Mouse (Mus musculus) hindbrain, embryonic 14.5 days (tissue): ENCODE results near the gene Tmem145. TPM values are rescaled to one million over a fixed set of nuclear protein-coding genes. Genes with fewer than 3 reads are reported as not detected.

Experiments
- ATAC-seq: fragments of 200-750 bp; cut with Nextera tagmentation; 2 replicates; pipeline ENCODE4 v1.8.0; 2017; ENCODE audit warnings: moderate number of reproducible peaks, mild to moderate bottlenecking, moderate TSS enrichment, moderate library complexity; ENCODE audit not compliant: low FRiP score
- DNase-seq: peaks from one replicate; pipeline ENCODE4 v3.0.0-alpha.2; 2015; ENCODE audit warnings: low spot score
- H3K27ac ChIP-seq: fragments of 300-500 bp; sonication (generic); 2 replicates; pipeline ENCODE4 v1.5.1; 2014; ENCODE audit warnings: mild to moderate bottlenecking, moderate library complexity
- H3K27me3 ChIP-seq: fragments of 300-500 bp; sonication (generic); 2 replicates; pipeline ENCODE4 v1.6.1; 2014; ENCODE audit warnings: mild to moderate bottlenecking, low read length, mixed read lengths; ENCODE audit not compliant: control insufficient read depth, insufficient read depth
- H3K36me3 ChIP-seq: fragments of 300-500 bp; sonication (generic); replicated peaks from 2 replicates; pipeline ENCODE4 v1.6.1; 2014; ENCODE audit not compliant: control insufficient read depth, insufficient read depth
- H3K4me1 ChIP-seq: fragments of 300-500 bp; sonication (generic); replicated peaks from 2 replicates; pipeline ENCODE4 v1.6.1; 2014; ENCODE audit warnings: antibody characterized with exemption, low read length, mixed read lengths; ENCODE audit not compliant: control insufficient read depth, insufficient read depth
- H3K4me2 ChIP-seq: fragments of 300-500 bp; sonication (generic); replicated peaks from 2 replicates; pipeline ENCODE4 v1.6.1; 2014; ENCODE audit warnings: mild to moderate bottlenecking, moderate library complexity
- H3K4me3 ChIP-seq: fragments of 300-500 bp; sonication (generic); replicated peaks from 2 replicates; pipeline ENCODE4 v1.5.1; 2014; ENCODE audit warnings: mild to moderate bottlenecking, low read length
- H3K9ac ChIP-seq: fragments of 300-500 bp; sonication (generic); 2 replicates; pipeline ENCODE4 v1.6.1; 2014
- H3K9me3 ChIP-seq: fragments of 300-500 bp; sonication (generic); 2 replicates; pipeline ENCODE4 v1.6.1; 2016; ENCODE audit warnings: low read length; ENCODE audit not compliant: control insufficient read depth
- WGBS: fragments of 180-500 bp; shearing (Covaris S2); extraction: QIAGEN DNeasy Blood & Tissue Kit; methylation state at CpG from one replicate; pipeline ENCODE4 v1.1.7; 2014; 5-methylcytosine and 5-hydroxymethylcytosine counted together
- polyA plus RNA-seq: library from polyadenylated mRNA; unstranded; fragments of >200 nt; fragmentation: Nextera tagmentation; extraction: Ambion mirVana; gene quantifications from 2 replicates; pipeline ENCODE4 v1.2.1, GENCODE M21; 2014

Tmem145 gene
- polyA plus RNA-seq, 1 experiment from 2014 or later, result 74.9 TPM

- H3K27me3 ChIP-seq, result no peaks in the 10 kb centered on the region
- 46% methylated on average over 4 of the region's 4 CpGs for WGBS
- ATAC-seq, result no peak
- no peaks in the 10 kb centered on the region for H3K9me3 ChIP-seq
- H3K9ac ChIP-seq, result peak overlapping the region; percentile 70
- peak overlapping the region; percentile 52 for H3K4me3 ChIP-seq
- peaks cover 29% of the 10 kb centered on the region for H3K36me3 ChIP-seq
- peak overlapping the region; percentile 71; the same call in 1 of the 2 replicates for H3K27ac ChIP-seq
- peak overlapping the region; percentile 89 for H3K4me2 ChIP-seq
- no peak for DNase-seq
- peaks cover 17% of the 10 kb centered on the region for H3K4me1 ChIP-seq
Observed at GRCm38 (mm10) chr7:25269029-25269428, 36.9 kb upstream of the Tmem145 start.

GRCm38 (mm10) chr7:25269545-25270271 lies 36.2 kb upstream of the Tmem145 start:
- Histone ChIP-seq H3K9ac (peak overlapping the region; percentile 70), H3K4me2 (peak overlapping the region; percentile 89), H3K27me3 (no peaks in the 10 kb centered on the region), H3K9me3 (no peaks in the 10 kb centered on the region), H3K4me3 (peak overlapping the region; percentile 52; the same call in 1 of the 2 replicates), H3K4me1 (peaks cover 24% of the 10 kb centered on the region), H3K36me3 (peaks cover 32% of the 10 kb centered on the region), H3K27ac (no peak overlapping the region)
- DNase-seq, result no peak
- no peak for ATAC-seq
- 86% methylated on average over 8 of the region's 8 CpGs for WGBS

GRCm38 (mm10) chr7:25270652-25271633 lies 35.0 kb upstream of the Tmem145 start:
- H3K27me3 ChIP-seq, result no peaks in the 10 kb centered on the region
- WGBS, result 89% methylated on average over 35 of the region's 35 CpGs
- H3K4me3 ChIP-seq, result no peak overlapping the region
- no peak overlapping the region for H3K27ac ChIP-seq
- ATAC-seq, result no peak
- H3K36me3 ChIP-seq, result peaks cover 32% of the 10 kb centered on the region
- H3K9ac ChIP-seq, result no peak overlapping the region
- no peak overlapping the region for H3K4me2 ChIP-seq
- H3K4me1 ChIP-seq, result peaks cover 34% of the 10 kb centered on the region
- DNase-seq, result no peak
- H3K9me3 ChIP-seq, result no peaks in the 10 kb centered on the region

GRCm38 (mm10) chr7:25271651-25272444 lies 34.1 kb upstream of the Tmem145 start:
- Histone ChIP-seq H3K36me3 (peaks cover 32% of the 10 kb centered on the region), H3K9ac (no peak overlapping the region), H3K4me1 (peaks cover 38% of the 10 kb centered on the region), H3K9me3 (no peaks in the 10 kb centered on the region), H3K27me3 (no peaks in the 10 kb centered on the region), H3K4me2 (no peak overlapping the region), H3K4me3 (no peak overlapping the region), H3K27ac (no peak overlapping the region)
- 88% methylated on average over 30 of the region's 30 CpGs for WGBS
- no peak for DNase-seq
- ATAC-seq, result no peak

GRCm38 (mm10) chr7:25272445-25273258 lies 33.3 kb upstream of the Tmem145 start:
- H3K4me2 ChIP-seq, result no peak overlapping the region
- peaks cover 32% of the 10 kb centered on the region for H3K36me3 ChIP-seq
- no peak overlapping the region for H3K9ac ChIP-seq
- H3K9me3 ChIP-seq, result no peaks in the 10 kb centered on the region
- peaks cover 43% of the 10 kb centered on the region for H3K4me1 ChIP-seq
- DNase-seq (no peak), ATAC-seq (no peak)
- 92% methylated on average over 38 of the region's 38 CpGs for WGBS
- H3K4me3 ChIP-seq, result no peak overlapping the region
- H3K27ac ChIP-seq, result no peak overlapping the region
- H3K27me3 ChIP-seq, result no peaks in the 10 kb centered on the region

GRCm38 (mm10) chr7:25273259-25274241 lies 32.4 kb upstream of the Tmem145 start:
- Histone ChIP-seq H3K4me3 (no peak overlapping the region), H3K27ac (no peak overlapping the region), H3K4me2 (no peak overlapping the region), H3K4me1 (peaks cover 48% of the 10 kb centered on the region), H3K36me3 (peaks cover 32% of the 10 kb centered on the region), H3K9ac (0 out of 2 replicates have a peak overlapping the region, but pooled peaks have one; percentile 11), H3K9me3 (no peaks in the 10 kb centered on the region), H3K27me3 (no peaks in the 10 kb centered on the region)
- DNase-seq (no peak), ATAC-seq (no peak)
- WGBS, result 91% methylated on average over 22 of the region's 22 CpGs

- 59% methylated on average over 5 of the region's 5 CpGs for WGBS
- Histone ChIP-seq H3K36me3 (peaks cover 32% of the 10 kb centered on the region), H3K4me1 (peaks cover 41% of the 10 kb centered on the region), H3K4me3 (no peak overlapping the region), H3K9me3 (no peaks in the 10 kb centered on the region), H3K27ac (no peak overlapping the region), H3K27me3 (no peaks in the 10 kb centered on the region), H3K9ac (0 out of 2 replicates have a peak overlapping the region, but pooled peaks have one; percentile 11), H3K4me2 (no peak overlapping the region)
- no peak for ATAC-seq
- no peak for DNase-seq
Observed at GRCm38 (mm10) chr7:25274571-25274970, 31.3 kb upstream of the Tmem145 start.
